Mouse (Mus musculus) olfactory bulb, adult 2 months (tissue): ENCODE measurements at regions not wholly inside any gene's neighbourhood (a gene's known extent, or its start where the extent isn't known, plus 50 kb on each side); places are given as distances from the start of the nearest gene placed in this dataset.

Experiments
- CTCF ChIP-seq: fragments of 200-500 bp; IDR thresholded peaks from 2 replicates; pipeline ENCODE4 v1.5.1; 2012; ENCODE audit warnings: low read depth, mild to moderate bottlenecking, low read length, moderate library complexity; ENCODE audit not compliant: insufficient read depth
- POLR2A ChIP-seq: fragments of 200-500 bp; IDR thresholded peaks from 2 replicates; pipeline ENCODE4 v1.6.1; 2012; ENCODE audit warnings: mild to moderate bottlenecking, low read depth, low read length, moderate library complexity; ENCODE audit not compliant: insufficient read depth

DNA sequence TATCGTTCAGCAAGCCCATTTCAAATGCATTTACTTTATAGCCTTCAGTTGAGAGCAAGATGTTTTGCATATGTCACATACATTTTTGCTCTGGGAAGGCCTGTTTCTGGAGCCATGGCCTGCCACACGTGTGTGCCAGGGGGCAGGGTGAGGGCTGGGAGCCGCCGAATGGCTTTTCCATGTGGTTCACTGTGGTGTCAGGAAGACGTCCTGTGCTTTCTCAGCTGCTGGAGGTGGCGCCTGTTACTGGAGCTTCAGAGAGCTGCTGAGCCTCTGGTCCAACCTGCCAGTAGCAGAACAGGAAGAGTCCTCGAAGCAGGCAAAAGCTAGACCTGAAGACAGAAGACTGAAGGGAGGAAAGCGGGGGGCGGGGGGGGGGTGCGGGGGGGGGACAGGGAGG lies 78.5 kb upstream of the Smim23 start:
- TF ChIP-seq CTCF (no peak), POLR2A (no peak)
